Mouse (Mus musculus) cerebellum, postnatal 10 days (tissue): ENCODE data around the gene Hdgfl2.

Experiments
- DNase-seq, 2 experiments: peaks; one replicate each; pipeline ENCODE4 v3.0.0; 2021; ENCODE audit warnings: mixed read lengths in 2 of 2

Hdgfl2 gene

GRCm38 (mm10) chr17:56132661-56133060 lies 53.2 kb downstream of the Hdgfl2 start:
- peak; percentile 82 to 89 for DNase-seq

DNA sequence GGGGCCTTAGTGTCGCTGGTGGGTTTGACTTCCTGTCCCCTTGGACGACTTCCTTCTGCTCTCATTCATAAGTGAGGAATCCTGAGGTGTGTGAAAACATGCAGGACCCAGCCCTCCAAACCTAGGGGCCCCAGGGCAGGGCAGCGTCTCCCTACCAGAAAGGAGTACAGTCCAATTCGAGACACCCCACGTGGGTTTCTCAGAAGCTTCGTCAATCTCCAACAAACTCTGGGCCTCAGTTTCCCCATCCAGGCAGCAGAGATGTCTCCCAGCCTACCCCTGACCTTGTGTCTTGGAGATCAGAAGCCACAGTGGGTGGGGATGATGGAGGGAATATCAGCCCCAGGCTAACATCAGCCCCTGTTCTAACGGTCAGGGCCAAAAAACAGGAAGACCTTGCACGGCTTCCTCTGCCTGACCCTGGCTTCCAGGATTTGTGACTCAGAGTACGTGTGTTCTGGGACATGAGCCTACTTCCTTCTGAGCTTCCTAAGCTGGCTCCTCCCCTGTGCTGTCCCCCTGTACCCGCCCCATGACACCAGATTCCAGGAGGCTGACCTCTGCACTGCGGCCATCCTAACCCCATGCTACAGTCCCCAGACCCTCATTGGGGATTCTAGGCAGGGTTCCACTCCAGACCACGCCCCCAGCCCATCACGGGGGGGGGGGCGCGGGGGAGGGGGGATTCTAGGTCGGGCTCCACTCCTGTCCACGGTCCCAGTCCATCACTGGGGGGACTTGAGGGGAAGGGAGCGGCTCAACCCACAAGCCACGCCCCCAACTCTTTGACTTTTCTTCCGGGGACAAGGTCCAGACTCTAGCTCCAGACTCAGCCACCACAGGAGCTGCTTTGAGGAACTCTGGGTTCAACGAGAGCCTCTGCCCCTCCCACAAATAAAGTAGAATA lies 54.3 kb downstream of the Hdgfl2 start:
- no peak for DNase-seq

GRCm38 (mm10) chr17:56134463-56134971 lies 55.1 kb downstream of the Hdgfl2 start:
- DNase-seq: peak; percentile 81 to 83

GRCm38 (mm10) chr17:56136558-56136957 lies 57.1 kb downstream of the Hdgfl2 start:
- DNase-seq: no peak

GRCm38 (mm10) chr17:56137839-56138613 lies 58.6 kb downstream of the Hdgfl2 start:
- DNase-seq: peak in 1 of 2 experiments; percentile 61

DNA sequence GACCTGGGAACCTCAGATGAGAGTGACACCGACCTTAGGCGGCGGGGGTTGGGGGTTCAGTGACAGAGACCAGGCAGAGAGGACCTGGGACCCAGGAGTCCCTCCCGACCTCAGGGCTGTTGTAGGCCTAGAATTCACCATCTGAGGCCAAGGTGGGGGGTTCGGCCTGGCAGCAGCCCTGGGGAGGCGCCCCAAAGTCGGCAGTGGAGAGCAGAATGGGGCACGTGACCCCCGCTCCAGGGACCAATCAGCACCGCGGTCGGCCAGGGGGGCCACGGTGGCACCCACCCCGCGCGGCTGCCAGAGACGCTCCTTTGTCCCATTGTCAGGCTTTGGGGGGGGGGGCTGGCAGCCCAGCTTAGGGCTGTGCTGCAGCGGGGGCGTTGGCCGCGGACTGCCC lies 59.9 kb downstream of the Hdgfl2 start:
- peak; percentile 52 to 59 for DNase-seq

DNA sequence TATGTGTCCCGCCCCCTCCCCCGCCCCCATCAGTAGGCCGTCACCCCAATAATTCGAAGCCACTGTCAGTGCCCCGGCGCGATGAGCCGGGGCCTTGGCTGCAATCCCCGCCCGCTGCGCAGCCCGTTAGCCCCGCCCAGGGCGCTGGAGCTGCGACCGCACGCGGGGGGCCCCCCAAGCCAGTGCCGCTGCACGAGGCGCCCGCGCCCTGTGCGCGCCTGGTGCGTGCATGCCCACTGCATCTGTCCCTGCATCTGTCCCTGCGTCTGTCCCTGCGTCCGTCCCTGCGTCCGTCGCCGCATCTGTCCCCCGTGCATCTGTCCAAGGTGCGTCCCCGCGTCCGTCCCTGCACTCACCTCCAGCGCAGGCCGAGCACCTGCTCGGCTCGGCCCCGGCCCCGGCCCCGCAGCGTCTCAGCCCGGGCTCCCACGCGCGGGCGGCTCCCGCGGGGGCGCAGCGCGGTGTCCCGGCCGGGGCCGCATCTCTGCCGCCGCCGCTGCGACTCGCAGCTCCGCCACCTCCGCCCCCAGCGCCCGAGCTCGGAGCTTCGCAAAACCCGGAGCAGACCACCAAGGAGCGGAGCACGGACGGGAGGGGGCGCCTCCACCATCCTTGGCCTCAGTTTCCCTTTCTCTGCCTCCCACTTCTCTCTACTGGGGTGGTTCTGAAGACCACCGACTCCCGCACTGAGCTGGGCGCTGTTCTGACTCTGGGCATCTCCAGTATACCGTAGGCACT lies 60.6 kb downstream of the Hdgfl2 start, which contains the start of gene Sema6b:
Sema6b (minus strand) TSS at position 486 of the 738 bp plus-strand sequence.
- DNase-seq: peak; percentile 91 to 92

- peak; percentile 80 to 84 for DNase-seq
These were observed 62.5 kb downstream of the Hdgfl2 start for GRCm38 (mm10) chr17:56141702-56142605.

DNA sequence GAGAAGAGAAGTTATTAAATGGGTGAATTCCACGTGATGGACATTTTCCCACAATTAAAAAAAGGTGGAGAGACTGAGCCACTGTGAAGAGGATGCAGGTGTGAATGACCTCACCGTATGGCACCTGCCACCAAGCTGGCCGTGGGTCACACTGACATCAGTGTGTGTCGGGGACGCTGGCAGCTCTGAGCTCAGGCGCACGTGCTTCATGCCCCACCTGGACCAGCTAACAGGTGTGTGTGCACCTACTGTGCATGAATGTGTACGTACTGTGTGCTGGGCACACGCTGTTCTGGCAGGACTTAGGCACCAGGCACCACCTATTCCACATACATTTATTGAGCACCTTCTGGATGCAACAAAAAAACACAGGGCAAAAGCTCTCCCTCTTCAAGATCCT lies 65.1 kb downstream of the Hdgfl2 start:
- DNase-seq: no peak

- no peak for DNase-seq
These were observed 66.7 kb downstream of the Hdgfl2 start for GRCm38 (mm10) chr17:56146131-56146530.

- DNase-seq: no peak
These were observed 68.0 kb downstream of the Hdgfl2 start for GRCm38 (mm10) chr17:56147420-56147819.

GRCm38 (mm10) chr17:56148280-56148679 lies 68.8 kb downstream of the Hdgfl2 start:
- no peak for DNase-seq

DNA sequence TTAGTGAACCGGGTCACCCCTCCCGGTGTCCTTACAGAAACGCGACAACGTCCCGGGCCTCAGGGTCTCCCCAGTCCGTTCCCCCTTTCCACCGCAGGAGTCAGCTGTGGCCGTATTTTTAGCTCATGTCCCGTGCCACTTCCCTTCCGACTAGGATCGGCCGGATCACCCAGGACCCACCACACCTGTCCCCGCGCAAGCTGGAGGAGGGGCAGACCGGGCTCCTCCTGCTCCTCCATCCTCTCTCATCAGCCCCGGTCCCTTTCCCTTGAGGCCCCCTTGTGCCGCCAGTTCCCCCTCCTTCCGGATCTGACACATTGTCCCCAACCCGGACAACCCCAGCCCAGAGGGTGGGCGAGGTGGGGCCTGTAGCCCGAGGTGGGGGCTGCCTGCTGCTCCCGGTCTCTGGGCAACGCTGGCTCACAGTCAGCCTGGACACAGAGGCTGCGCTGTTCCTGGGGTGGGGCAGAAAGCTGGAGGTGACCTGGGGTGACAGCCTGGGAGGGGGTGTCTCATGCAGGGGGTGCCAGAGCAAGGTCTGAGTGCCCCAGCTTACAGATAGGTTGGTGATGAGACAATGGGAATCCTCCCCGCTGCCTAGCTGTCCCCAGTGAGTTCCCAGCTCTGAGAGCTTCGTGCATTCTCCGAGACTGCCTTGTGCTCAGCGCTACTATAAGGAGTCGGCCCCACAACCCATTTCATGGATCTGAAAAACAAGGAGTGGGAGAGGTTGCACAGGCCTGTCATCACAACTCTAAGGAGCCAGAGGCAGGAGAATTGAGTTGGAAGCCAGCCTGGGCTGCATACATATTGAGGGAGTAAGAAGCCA lies 69.6 kb downstream of the Hdgfl2 start:
- no peak for DNase-seq

DNA sequence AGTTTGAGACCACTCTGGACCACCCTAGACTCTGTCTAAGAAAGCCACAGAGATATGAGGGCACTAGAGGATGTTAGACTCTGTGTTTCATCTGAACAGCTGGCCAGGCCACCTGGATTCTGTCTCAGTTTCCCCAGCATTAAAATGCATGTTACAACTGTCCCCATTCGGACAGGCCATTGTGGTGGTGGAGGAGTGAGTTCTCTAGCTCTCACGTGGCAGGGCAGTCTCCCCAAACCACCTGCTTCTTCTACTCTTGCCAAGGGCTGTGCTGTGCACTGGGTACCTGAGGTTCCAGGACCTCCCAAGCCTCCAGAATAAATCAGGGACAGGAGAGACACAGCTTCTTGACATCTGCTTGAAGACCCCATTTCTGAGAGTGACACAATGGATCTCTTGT lies 70.5 kb downstream of the Hdgfl2 start:
- no peak for DNase-seq
